Mouse (Mus musculus): Measurements from ENCODE around the gene Slit3. TPM values are rescaled to one million over a fixed set of nuclear protein-coding genes. Genes with fewer than 3 reads are reported as not detected.

The Slit3 gene
- polyA plus RNA-seq, 1 experiment from 2014 or later, result 50.0 TPM

- no peak overlapping the region for H3K27ac ChIP-seq
- H3K9ac ChIP-seq, result no peak overlapping the region
- H3K4me3 ChIP-seq, result no peak overlapping the region
- H3K36me3 ChIP-seq, result no peaks in the 10 kb centered on the region
- 90% methylated on average over 9 of the region's 9 CpGs for WGBS
- no peak for ATAC-seq (ENCODE audit: low FRiP score)
- H3K4me1 ChIP-seq, result no peaks in the 10 kb centered on the region
- H3K9me3 ChIP-seq (replicated peaks), result no peaks in the 10 kb centered on the region
- H3K4me2 ChIP-seq (replicated peaks), result no peak overlapping the region
- no peaks in the 10 kb centered on the region for H3K27me3 ChIP-seq
These were observed 15.6 kb downstream of the Slit3 start for GRCm38 (mm10) chr11:35136625-35137024.

DNA sequence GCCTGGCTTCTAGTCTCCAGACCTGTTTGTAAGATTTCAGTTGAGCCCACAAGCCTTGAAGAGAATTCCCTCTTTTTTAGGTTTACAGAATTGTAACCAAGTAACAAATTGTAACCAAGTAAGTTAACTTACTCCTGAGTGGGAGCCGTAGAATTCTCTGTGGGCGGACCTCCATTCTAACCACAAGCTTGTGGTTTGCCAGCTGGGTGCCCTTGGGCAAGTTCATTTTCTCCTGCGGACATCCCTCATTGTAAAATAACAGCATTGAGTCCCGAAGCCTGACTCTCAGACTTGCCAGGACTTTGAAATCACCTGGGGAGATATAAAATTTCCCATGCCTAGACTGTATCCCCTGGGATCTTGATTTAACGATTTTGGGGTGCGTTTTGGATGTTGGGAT lies 19.1 kb downstream of the Slit3 start:
- Histone ChIP-seq H3K27ac (no peak overlapping the region), H3K9me3 (replicated peaks) (no peaks in the 10 kb centered on the region), H3K9ac (no peak overlapping the region), H3K36me3 (no peaks in the 10 kb centered on the region), H3K4me2 (replicated peaks) (no peak overlapping the region), H3K27me3 (no peaks in the 10 kb centered on the region), H3K4me1 (0 out of 2 replicates have a peak, but pooled peaks cover 2% of the 10 kb centered on the region), H3K4me3 (no peak overlapping the region)
- 90% methylated on average over 6 of the region's 6 CpGs for WGBS
- ATAC-seq (ENCODE audit: low FRiP score), result no peak

GRCm38 (mm10) chr11:35142202-35142601 lies 21.2 kb downstream of the Slit3 start:
- Histone ChIP-seq H3K4me1 (0 out of 2 replicates have a peak, but pooled peaks cover 2% of the 10 kb centered on the region), H3K9me3 (replicated peaks) (no peaks in the 10 kb centered on the region), H3K4me3 (no peak overlapping the region), H3K9ac (no peak overlapping the region), H3K4me2 (replicated peaks) (no peak overlapping the region), H3K36me3 (no peaks in the 10 kb centered on the region), H3K27ac (no peak overlapping the region), H3K27me3 (no peaks in the 10 kb centered on the region)
- 68% methylated on average over 5 of the region's 5 CpGs for WGBS
- no peak for ATAC-seq (ENCODE audit: low FRiP score)

DNA sequence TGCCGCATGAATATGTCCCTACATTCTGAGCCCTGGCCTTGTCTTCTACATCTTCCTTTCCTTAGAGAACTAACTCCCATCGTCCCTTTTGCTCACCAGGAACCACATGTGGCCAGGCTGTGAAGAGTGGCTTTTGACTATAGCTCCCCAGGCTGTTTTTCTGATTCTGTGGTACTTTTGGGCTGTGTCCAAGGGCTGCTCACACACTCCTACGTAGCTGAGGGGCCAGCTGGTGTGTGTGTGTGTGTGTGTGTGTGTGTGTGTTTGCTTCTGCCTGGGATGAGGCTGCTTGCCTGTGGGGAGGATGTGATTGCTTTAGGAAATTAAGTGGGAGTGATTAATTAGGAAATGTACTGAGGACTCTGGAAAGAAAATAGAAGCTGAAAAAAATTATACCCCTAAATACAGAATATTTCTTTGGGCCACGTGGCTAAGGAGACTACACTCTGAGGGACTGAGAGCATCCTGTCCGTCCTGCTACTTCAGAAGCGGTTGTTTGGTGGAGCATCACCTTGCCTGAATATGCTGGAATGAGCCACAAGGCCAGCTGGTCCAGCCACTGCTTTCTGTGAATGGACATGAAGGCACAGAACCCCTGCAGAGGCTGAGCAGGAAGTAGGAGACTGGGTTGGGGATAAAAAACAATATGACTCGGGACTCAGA lies 21.8 kb downstream of the Slit3 start:
- H3K4me2 ChIP-seq (replicated peaks), result no peak overlapping the region
- H3K36me3 ChIP-seq, result no peaks in the 10 kb centered on the region
- H3K27me3 ChIP-seq, result no peaks in the 10 kb centered on the region
- no peak overlapping the region for H3K9ac ChIP-seq
- no peak overlapping the region for H3K4me3 ChIP-seq
- H3K27ac ChIP-seq, result no peak overlapping the region
- WGBS, result 68% methylated on average over 7 of the region's 7 CpGs
- no peaks in the 10 kb centered on the region for H3K9me3 ChIP-seq (replicated peaks)
- 0 out of 2 replicates have a peak, but pooled peaks cover 2% of the 10 kb centered on the region for H3K4me1 ChIP-seq
- ATAC-seq (ENCODE audit: low FRiP score), result no peak

GRCm38 (mm10) chr11:35147818-35148445 lies 26.9 kb downstream of the Slit3 start:
- H3K9ac ChIP-seq, result no peak overlapping the region
- 94% methylated on average over 11 of the region's 11 CpGs for WGBS
- H3K27ac ChIP-seq, result no peak overlapping the region
- ATAC-seq (ENCODE audit: low FRiP score), result no peak
- no peak overlapping the region for H3K4me2 ChIP-seq (replicated peaks)
- H3K9me3 ChIP-seq (replicated peaks), result no peaks in the 10 kb centered on the region
- H3K36me3 ChIP-seq, result no peaks in the 10 kb centered on the region
- no peak overlapping the region for H3K4me3 ChIP-seq
- peaks cover 12% of the 10 kb centered on the region for H3K4me1 ChIP-seq
- H3K27me3 ChIP-seq, result peaks cover 2% of the 10 kb centered on the region; the same call in 1 of the 2 replicates

DNA sequence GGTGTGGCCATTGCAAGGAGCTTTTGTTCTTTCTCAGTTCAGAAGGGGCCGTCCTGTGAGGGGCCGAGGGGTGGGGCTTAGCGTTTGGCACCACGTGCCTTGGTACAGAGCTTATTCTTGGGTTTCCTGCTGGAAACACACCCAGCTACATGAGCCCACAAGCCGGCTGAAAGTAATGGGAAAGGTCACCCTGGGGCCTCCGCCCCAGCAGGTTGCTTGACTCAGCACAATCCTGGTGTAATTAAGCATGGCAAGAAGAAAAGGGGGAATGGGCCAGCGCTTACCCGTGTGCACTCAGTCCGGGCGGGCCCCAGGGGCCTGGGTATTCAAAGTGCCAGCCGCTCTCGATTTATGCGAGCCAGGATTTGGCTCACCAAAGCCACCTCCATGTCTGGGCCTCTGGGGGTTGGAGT lies 30.5 kb downstream of the Slit3 start:
- 10% methylated on average over 13 of the region's 13 CpGs for WGBS

DNA sequence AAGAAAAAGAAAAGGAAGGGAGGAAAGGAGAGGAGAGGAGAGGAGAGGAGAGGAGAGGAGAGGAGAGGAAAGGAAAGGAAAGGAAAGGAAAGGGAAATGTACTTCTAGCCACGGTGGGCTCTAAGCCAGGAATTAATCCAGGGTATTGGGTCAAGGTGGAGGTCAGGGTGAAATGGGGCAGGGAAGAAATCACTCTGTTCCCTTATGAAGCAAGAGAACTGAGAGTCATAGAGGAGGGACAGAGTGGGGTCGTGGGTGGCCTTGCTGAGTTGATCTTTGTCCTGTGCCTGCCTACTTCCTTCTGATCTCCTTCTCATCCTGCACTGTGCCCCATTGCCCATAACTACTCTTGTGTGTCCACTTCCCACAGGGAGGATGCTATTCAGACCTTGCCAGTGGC lies 31.9 kb downstream of the Slit3 start:
- H3K4me3 ChIP-seq, result no peak overlapping the region
- H3K9me3 ChIP-seq (replicated peaks), result no peaks in the 10 kb centered on the region
- H3K4me1 ChIP-seq, result peaks cover 10% of the 10 kb centered on the region
- no peak overlapping the region for H3K4me2 ChIP-seq (replicated peaks)
- H3K27ac ChIP-seq, result no peak overlapping the region
- peaks cover 2% of the 10 kb centered on the region; the same call in 1 of the 2 replicates for H3K27me3 ChIP-seq
- H3K9ac ChIP-seq, result no peak overlapping the region
- WGBS, result 73% methylated on average over 2 of the region's 2 CpGs
- no peaks in the 10 kb centered on the region for H3K36me3 ChIP-seq
- ATAC-seq (ENCODE audit: low FRiP score), result no peak

More for the DNA sequence above, 30.5 kb downstream of the Slit3 start:
- Histone ChIP-seq H3K4me2 (replicated peaks) (peak overlapping the region; percentile 33), H3K9ac (no peak overlapping the region), H3K4me3 (no peak overlapping the region), H3K9me3 (replicated peaks) (no peaks in the 10 kb centered on the region), H3K27ac (no peak overlapping the region), H3K4me1 (peaks cover 10% of the 10 kb centered on the region), H3K27me3 (peaks cover 2% of the 10 kb centered on the region; the same call in 1 of the 2 replicates), H3K36me3 (no peaks in the 10 kb centered on the region)
- ATAC-seq (ENCODE audit: low FRiP score), result peak; percentile 94

DNA sequence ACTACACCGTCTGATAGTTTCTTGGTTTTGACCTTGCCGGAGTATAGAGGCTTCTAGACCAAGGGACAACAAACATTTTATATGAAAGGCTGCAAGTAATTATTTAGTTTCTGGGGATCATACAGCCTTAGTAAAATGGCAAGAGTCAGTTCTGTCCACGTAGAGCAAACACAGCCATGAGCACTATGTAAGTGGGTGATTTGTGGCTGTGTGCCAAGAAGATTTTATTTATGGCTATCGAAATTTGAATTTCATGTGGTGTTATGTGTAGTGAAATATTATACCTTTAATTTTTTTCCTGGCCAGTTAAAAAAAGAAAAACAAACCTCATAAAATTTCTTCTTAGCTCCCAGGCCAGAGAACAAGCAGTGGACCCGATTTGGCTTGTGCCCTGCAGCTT lies 33.4 kb downstream of the Slit3 start:
- ATAC-seq (ENCODE audit: low FRiP score), result no peak
- H3K27me3 ChIP-seq, result peaks cover 2% of the 10 kb centered on the region; the same call in 1 of the 2 replicates
- H3K36me3 ChIP-seq, result no peaks in the 10 kb centered on the region
- H3K4me2 ChIP-seq (replicated peaks), result no peak overlapping the region
- no peak overlapping the region for H3K27ac ChIP-seq
- 84% methylated on average over 5 of the region's 5 CpGs for WGBS
- no peaks in the 10 kb centered on the region for H3K9me3 ChIP-seq (replicated peaks)
- H3K4me1 ChIP-seq, result peaks cover 10% of the 10 kb centered on the region
- no peak overlapping the region for H3K9ac ChIP-seq
- H3K4me3 ChIP-seq, result no peak overlapping the region

GRCm38 (mm10) chr11:35155281-35155680 lies 34.3 kb downstream of the Slit3 start:
- Histone ChIP-seq H3K9me3 (replicated peaks) (no peaks in the 10 kb centered on the region), H3K27me3 (0 out of 2 replicates have a peak, but pooled peaks cover under 1% of the 10 kb centered on the region), H3K36me3 (no peaks in the 10 kb centered on the region), H3K27ac (no peak overlapping the region), H3K4me1 (peaks cover 10% of the 10 kb centered on the region), H3K9ac (no peak overlapping the region), H3K4me2 (replicated peaks) (no peak overlapping the region), H3K4me3 (no peak overlapping the region)
- no peak for ATAC-seq (ENCODE audit: low FRiP score)
- 82% methylated on average over 7 of the region's 7 CpGs for WGBS

GRCm38 (mm10) chr11:35156676-35157075 lies 35.7 kb downstream of the Slit3 start:
- Histone ChIP-seq H3K27me3 (no peaks in the 10 kb centered on the region), H3K9ac (no peak overlapping the region), H3K36me3 (no peaks in the 10 kb centered on the region), H3K27ac (no peak overlapping the region), H3K4me1 (peaks cover 5% of the 10 kb centered on the region), H3K4me3 (no peak overlapping the region), H3K9me3 (replicated peaks) (no peaks in the 10 kb centered on the region), H3K4me2 (replicated peaks) (no peak overlapping the region)
- no peak for ATAC-seq (ENCODE audit: low FRiP score)
- WGBS, result 86% methylated on average over 5 of the region's 5 CpGs

- no peak for ATAC-seq (ENCODE audit: low FRiP score)
- Histone ChIP-seq H3K9me3 (replicated peaks) (no peaks in the 10 kb centered on the region), H3K4me1 (no peaks in the 10 kb centered on the region), H3K27ac (no peak overlapping the region), H3K4me3 (no peak overlapping the region), H3K36me3 (no peaks in the 10 kb centered on the region), H3K4me2 (replicated peaks) (no peak overlapping the region), H3K9ac (no peak overlapping the region), H3K27me3 (no peaks in the 10 kb centered on the region)
- 79% methylated on average over 4 of the region's 4 CpGs for WGBS
These were observed 39.7 kb downstream of the Slit3 start for GRCm38 (mm10) chr11:35160682-35161211.

- no peak for ATAC-seq (ENCODE audit: low FRiP score)
- H3K4me3 ChIP-seq, result no peak overlapping the region
- no peak overlapping the region for H3K9ac ChIP-seq
- H3K36me3 ChIP-seq, result no peaks in the 10 kb centered on the region
- no peaks in the 10 kb centered on the region for H3K27me3 ChIP-seq
- no peak overlapping the region for H3K27ac ChIP-seq
- WGBS, result 86% methylated on average over 3 of the region's 3 CpGs
- no peaks in the 10 kb centered on the region for H3K9me3 ChIP-seq (replicated peaks)
- H3K4me2 ChIP-seq (replicated peaks), result no peak overlapping the region
- H3K4me1 ChIP-seq, result no peaks in the 10 kb centered on the region
These were observed 42.4 kb downstream of the Slit3 start for GRCm38 (mm10) chr11:35163396-35163795.

All from hindbrain, embryonic 12.5 days (tissue).